Mouse (Mus musculus) kidney, postnatal 14 days (tissue): ENCODE measurements at regions not wholly inside any gene's neighbourhood (a gene's known extent, or its start where the extent isn't known, plus 50 kb on each side); places are given as distances from the start of the nearest gene placed in this dataset.

Experiments used
- DNase-seq: peaks from one replicate; pipeline ENCODE4 v3.0.0; 2022; ENCODE audit warnings: mixed read lengths

DNA sequence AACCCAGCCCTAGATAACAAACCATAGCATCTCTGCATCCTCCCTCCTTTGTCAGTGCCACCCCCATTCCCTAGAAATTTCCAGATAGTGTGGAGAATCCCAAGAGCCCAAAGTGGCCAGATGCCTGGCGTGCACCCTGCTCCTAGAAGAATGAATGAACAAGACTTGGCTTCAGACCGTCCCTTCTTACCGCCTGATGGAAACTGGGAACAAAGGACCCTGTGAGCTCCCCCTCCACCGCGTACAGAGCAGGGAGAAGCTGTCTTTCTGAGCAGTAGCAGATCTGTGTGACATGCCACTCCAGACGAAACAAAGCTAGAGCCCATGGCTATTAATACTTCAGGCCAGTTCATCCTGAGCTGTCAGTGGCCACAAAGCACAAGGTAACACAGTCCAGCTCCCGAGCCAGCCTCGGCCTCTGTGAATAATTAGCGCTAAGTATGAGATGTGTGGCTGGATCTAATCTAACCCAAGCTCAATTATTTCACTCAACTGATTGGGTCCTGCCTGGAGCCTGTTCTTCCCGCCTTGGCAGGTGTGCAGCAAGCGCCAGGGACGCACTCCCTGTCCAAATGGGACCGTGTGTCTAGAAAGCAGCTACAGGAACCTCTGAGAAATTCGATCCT lies 111.6 kb downstream of the Cxcl12 start:
- DNase-seq: no peak

- DNase-seq: no peak
Measured at GRCm38 (mm10) chr6:117280911-117281310, 112.6 kb downstream of the Cxcl12 start.

GRCm38 (mm10) chr6:117283616-117284015 lies 115.3 kb downstream of the Cxcl12 start:
- no peak for DNase-seq

- no peak for DNase-seq
Measured at GRCm38 (mm10) chr6:117284376-117285106, 116.2 kb downstream of the Cxcl12 start.

- no peak for DNase-seq
Measured at GRCm38 (mm10) chr6:117287396-117287795, 119.1 kb downstream of the Cxcl12 start.

- no peak for DNase-seq
Measured at GRCm38 (mm10) chr6:117293780-117294465, 125.6 kb downstream of the Cxcl12 start.

GRCm38 (mm10) chr6:117297918-117298317 lies 129.6 kb downstream of the Cxcl12 start:
- no peak for DNase-seq

DNA sequence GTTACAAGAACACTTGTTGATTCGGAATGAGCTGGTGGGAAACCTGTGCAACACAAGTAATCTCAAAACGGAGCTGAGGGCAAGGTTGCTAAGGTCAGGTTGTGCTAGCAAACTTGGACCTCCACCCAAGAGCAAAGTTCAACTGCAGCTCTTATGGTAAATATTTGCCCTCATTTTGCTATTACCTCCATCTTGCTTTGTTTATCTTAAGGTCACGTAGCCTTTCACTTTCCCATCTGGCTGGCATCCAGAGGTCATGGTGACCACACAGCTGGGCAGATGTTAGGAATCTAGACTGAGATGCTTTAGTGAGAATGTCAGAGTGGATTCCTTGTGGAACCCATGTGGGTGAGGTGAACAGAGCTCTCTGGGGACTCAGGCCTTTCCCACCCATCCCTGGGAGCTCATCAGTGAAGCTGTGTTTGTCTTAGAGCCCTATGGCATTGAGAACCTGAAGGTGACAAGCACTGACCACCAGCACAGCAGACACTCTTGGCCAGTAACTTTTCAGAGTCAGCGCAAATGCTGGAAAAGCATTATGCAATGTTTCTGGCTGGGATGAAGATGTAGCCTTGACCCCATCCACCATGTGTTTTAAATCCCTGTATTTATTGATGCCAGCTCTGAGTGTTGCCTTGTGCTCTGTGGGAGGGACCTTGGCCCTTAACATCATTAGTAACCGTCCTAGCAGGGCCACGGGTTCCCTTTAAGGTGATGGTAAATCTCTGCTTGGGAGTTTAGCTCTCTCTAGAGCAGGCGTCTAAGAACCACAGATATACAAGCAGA lies 131.4 kb downstream of the Cxcl12 start:
- DNase-seq: peak; percentile 7

- no peak for DNase-seq
Measured at GRCm38 (mm10) chr6:117303361-117303760, 135.0 kb downstream of the Cxcl12 start.

DNA sequence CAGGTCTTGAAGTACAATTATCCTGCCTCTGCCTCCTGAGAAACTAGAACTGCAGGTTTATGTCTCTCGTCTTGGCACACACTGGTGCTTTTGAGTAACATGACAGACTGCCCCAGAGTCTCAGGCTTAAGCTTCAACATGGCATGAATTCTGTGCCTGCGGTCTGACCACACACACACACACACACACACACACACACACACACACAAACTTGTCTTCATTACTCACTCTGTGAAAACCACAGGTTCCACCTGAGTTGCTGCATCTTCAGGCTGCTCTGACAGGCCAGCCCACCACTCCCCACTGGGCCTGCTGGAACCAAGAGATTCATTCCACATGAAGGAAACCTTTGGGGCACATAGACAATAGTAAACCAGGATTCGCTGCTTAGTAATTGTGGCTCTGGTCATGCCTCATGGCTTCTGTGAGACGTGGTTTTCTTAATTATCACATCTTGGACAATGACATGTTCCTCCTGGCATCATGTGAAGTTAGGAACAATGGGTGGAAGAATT lies 137.5 kb downstream of the Cxcl12 start:
- no peak for DNase-seq

DNA sequence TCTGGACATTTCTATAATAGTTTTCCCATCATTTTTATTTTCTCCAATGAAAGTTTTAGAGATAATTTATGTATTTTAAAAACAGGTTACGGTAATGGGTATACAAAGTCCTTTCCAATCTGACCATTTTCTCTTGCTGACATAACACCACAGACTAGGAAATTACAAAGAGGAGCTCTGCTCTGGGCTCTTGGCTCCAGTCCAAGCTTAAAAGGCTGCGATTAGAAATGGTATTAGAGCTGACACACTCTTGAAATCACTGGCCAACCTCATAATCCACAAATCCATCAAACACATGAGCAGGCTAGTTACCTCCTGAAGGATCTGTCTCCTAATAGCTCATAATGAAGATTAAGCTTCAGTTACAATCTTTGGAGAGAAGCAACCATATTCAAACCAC lies 140.3 kb downstream of the Cxcl12 start:
- no peak for DNase-seq

GRCm38 (mm10) chr6:117312891-117313781 lies 144.8 kb downstream of the Cxcl12 start:
- no peak for DNase-seq

- DNase-seq: no peak
Measured at GRCm38 (mm10) chr6:117313944-117314566, 145.7 kb downstream of the Cxcl12 start.

- DNase-seq: no peak
Measured at GRCm38 (mm10) chr6:117323301-117323700, 155.0 kb downstream of the Cxcl12 start.

DNA sequence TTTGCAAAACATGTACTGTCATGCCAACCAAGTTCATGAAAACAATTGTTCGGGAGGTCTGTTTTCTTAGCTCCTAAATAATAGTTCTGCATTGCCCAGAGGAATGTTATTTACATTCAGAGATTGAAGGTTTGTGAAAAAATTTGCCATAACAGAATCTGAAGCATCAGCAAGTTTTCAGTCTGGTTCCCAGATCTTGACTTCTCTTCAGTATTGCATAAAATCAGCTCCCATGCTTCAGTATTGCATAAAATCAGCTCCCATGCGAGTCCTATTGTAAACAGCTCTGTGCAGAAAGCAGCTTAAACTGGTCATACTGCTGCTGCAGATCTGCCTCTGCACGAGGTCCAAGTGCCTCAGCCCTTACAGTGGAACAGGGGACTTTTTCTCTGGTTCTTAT lies 155.5 kb downstream of the Cxcl12 start:
- DNase-seq: no peak

- DNase-seq: no peak
Measured at GRCm38 (mm10) chr6:117326835-117327775, 158.8 kb downstream of the Cxcl12 start.

DNA sequence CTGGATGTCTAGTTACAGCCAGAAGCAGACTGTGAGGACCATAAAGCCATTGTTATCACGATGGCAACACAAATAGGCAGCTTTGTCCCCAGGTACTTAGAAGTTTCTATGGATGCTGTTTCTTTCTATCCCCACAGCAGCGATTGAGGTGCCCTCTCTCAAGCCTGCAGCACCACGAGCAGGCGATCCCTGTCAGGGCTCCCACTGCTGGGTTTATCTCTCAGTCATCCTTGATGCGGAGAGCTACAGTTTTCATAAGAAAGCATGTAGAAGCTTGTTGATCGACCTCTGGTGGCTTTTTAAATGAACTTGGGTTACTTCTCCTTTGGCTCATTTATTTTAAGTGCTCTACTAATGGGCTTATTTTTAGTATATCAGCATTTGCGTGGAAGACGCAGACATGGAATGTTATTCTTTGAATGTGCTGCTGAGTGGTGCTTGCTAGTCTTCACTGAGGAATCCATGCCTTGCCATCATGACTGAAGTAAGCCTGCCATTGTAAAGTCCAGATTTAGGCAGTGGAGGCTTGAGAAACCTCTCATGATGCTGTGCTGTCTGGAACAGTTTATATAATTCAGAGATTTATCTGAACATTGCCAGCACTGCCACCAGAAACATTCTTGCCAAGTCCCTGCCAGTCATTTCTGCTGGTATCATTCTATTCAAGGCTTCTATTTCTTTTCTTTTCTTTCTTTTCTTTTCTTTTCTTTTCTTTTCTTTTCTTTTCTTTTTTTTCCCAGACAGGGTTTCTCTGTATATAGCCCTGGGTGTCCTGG lies 161.0 kb downstream of the Cxcl12 start:
- no peak for DNase-seq

DNA sequence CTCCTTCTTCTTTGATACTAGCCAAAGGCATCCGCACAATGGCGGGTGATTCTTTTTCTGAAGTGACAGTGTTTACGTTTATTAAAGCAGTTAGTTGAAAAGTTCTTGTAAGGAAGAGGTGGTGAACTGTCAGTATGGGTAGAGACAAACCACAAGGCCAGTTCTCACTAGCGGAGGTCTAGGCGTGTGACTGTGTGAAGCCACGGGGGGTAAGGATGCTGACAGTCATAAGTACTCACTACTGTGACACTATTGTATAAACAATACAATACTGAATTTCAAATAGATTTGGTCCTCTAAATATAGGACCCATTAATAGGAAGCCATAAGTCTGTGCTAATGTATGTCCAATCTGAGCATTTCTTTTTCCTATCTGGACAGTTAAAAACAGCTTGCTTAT lies 161.9 kb downstream of the Cxcl12 start:
- DNase-seq: no peak

- no peak for DNase-seq
Measured at GRCm38 (mm10) chr6:117330726-117331360, 162.5 kb downstream of the Cxcl12 start.
